Mouse (Mus musculus) midbrain, embryonic 16.5 days (tissue): ENCODE results near the gene Maz. TPM values are rescaled to one million over a fixed set of nuclear protein-coding genes. Genes with fewer than 3 reads are reported as not detected.

ENCODE experiments used
- ATAC-seq: fragments of 200-750 bp; cut with Nextera tagmentation; 2 replicates; pipeline ENCODE4 v1.8.0; 2017; ENCODE audit warnings: moderate TSS enrichment
- H3K27ac ChIP-seq: fragments of 300-500 bp; sonication (generic); 2 replicates; pipeline ENCODE4 v1.5.1; 2014; ENCODE audit warnings: mild to moderate bottlenecking, low read length, mixed read lengths
- H3K27me3 ChIP-seq: fragments of 300-500 bp; sonication (generic); 2 replicates; pipeline ENCODE4 v1.6.1; 2014; ENCODE audit warnings: low read depth, low read length, mixed read lengths; ENCODE audit not compliant: control insufficient read depth, insufficient read depth
- H3K36me3 ChIP-seq: fragments of 300-500 bp; sonication (generic); 2 replicates; pipeline ENCODE4 v1.6.1; 2014; ENCODE audit warnings: mild to moderate bottlenecking, low read length, moderate library complexity, mixed read lengths; ENCODE audit not compliant: control insufficient read depth, insufficient read depth
- H3K4me1 ChIP-seq: fragments of 300-500 bp; sonication (generic); 2 replicates; pipeline ENCODE4 v1.6.1; 2014; ENCODE audit warnings: mild to moderate bottlenecking, low read length, mixed read lengths; ENCODE audit not compliant: control insufficient read depth, insufficient read depth
- H3K4me2 ChIP-seq: fragments of 300-500 bp; sonication (generic); 2 replicates; pipeline ENCODE4 v1.6.1; 2014; ENCODE audit warnings: mild to moderate bottlenecking, low read length, mixed read lengths
- H3K4me3 ChIP-seq: fragments of 300-500 bp; sonication (generic); 2 replicates; pipeline ENCODE4 v1.5.1; 2014; ENCODE audit warnings: low read depth, mild to moderate bottlenecking, low read length, moderate library complexity, mixed read lengths
- H3K9ac ChIP-seq: fragments of 300-500 bp; sonication (generic); 2 replicates; pipeline ENCODE4 v1.6.1; 2014; ENCODE audit warnings: low read depth, low read length, mixed read lengths
- H3K9me3 ChIP-seq: fragments of 300-500 bp; sonication (generic); replicated peaks from 2 replicates; pipeline ENCODE4 v1.6.1; 2014; ENCODE audit warnings: mild to moderate bottlenecking, low read length, mixed read lengths; ENCODE audit not compliant: control insufficient read depth, poor library complexity, severe bottlenecking
- WGBS: fragments of 180-500 bp; shearing (Covaris S2); extraction: QIAGEN DNeasy Blood & Tissue Kit; methylation state at CpG from one replicate; pipeline ENCODE4 v1.1.7; 2014; 5-methylcytosine and 5-hydroxymethylcytosine counted together
- polyA plus RNA-seq: library from polyadenylated mRNA; unstranded; fragments of >200 nt; fragmentation: Nextera tagmentation; extraction: Ambion mirVana; gene quantifications from 2 replicates; pipeline ENCODE4 v1.2.1, GENCODE M21; 2015

The Maz gene
- polyA plus RNA-seq, 1 experiment from 2014 or later: 46.7 TPM

GRCm38 (mm10) chr7:127013385-127013784, 13.5 kb downstream of the Maz start:
- Histone ChIP-seq H3K4me3 (no peak overlapping the region), H3K4me2 (no peak overlapping the region), H3K27me3 (no peaks in the 10 kb centered on the region), H3K4me1 (peaks cover 25% of the 10 kb centered on the region), H3K27ac (no peak overlapping the region), H3K9ac (no peak overlapping the region), H3K9me3 (no peaks in the 10 kb centered on the region), H3K36me3 (peaks cover 6% of the 10 kb centered on the region)
- ATAC-seq: no peak
- 96% methylated on average over 6 of the region's 6 CpGs for WGBS

GRCm38 (mm10) chr7:127012845-127013244, 14.0 kb downstream of the Maz start:
- no peaks in the 10 kb centered on the region for H3K9me3 ChIP-seq
- no peak overlapping the region for H3K27ac ChIP-seq
- no peak for ATAC-seq
- no peaks in the 10 kb centered on the region for H3K27me3 ChIP-seq
- no peak overlapping the region for H3K4me2 ChIP-seq
- peaks cover 19% of the 10 kb centered on the region for H3K4me1 ChIP-seq
- peaks cover 6% of the 10 kb centered on the region for H3K36me3 ChIP-seq
- no peak overlapping the region for H3K9ac ChIP-seq
- 96% methylated on average over 10 of the region's 10 CpGs for WGBS
- H3K4me3 ChIP-seq: no peak overlapping the region

GRCm38 (mm10) chr7:127012374-127012773, 14.5 kb downstream of the Maz start:
- H3K27ac ChIP-seq: no peak overlapping the region
- no peaks in the 10 kb centered on the region for H3K27me3 ChIP-seq
- H3K36me3 ChIP-seq: peaks cover 6% of the 10 kb centered on the region
- no peak overlapping the region for H3K4me2 ChIP-seq
- peaks cover 15% of the 10 kb centered on the region for H3K4me1 ChIP-seq
- no peaks in the 10 kb centered on the region for H3K9me3 ChIP-seq
- no peak for ATAC-seq
- no peak overlapping the region for H3K9ac ChIP-seq
- no peak overlapping the region for H3K4me3 ChIP-seq
- WGBS: 88% methylated on average over 6 of the region's 6 CpGs

- no peak overlapping the region for H3K4me3 ChIP-seq
- no peak for ATAC-seq
- peaks cover 6% of the 10 kb centered on the region for H3K36me3 ChIP-seq
- WGBS: 57% methylated on average over 2 of the region's 2 CpGs
- no peak overlapping the region for H3K9ac ChIP-seq
- no peaks in the 10 kb centered on the region for H3K27me3 ChIP-seq
- peaks cover 14% of the 10 kb centered on the region for H3K4me1 ChIP-seq
- H3K9me3 ChIP-seq: no peaks in the 10 kb centered on the region
- H3K27ac ChIP-seq: no peak overlapping the region
- no peak overlapping the region for H3K4me2 ChIP-seq
These were observed 15.1 kb downstream of the Maz start for GRCm38 (mm10) chr7:127011717-127012116.

GRCm38 (mm10) chr7:127011051-127011450, 15.8 kb downstream of the Maz start:
- Histone ChIP-seq H3K36me3 (peaks cover 6% of the 10 kb centered on the region), H3K9ac (no peak overlapping the region), H3K4me3 (no peak overlapping the region), H3K4me1 (peaks cover 14% of the 10 kb centered on the region), H3K27me3 (no peaks in the 10 kb centered on the region), H3K9me3 (no peaks in the 10 kb centered on the region), H3K27ac (no peak overlapping the region), H3K4me2 (no peak overlapping the region)
- ATAC-seq: no peak
- 98% methylated on average over 2 of the region's 2 CpGs for WGBS

- Histone ChIP-seq H3K4me3 (no peak overlapping the region), H3K9me3 (no peaks in the 10 kb centered on the region), H3K4me1 (peaks cover 2% of the 10 kb centered on the region; the same call in 1 of the 2 replicates), H3K27ac (no peak overlapping the region), H3K4me2 (no peak overlapping the region), H3K27me3 (no peaks in the 10 kb centered on the region), H3K36me3 (no peaks in the 10 kb centered on the region), H3K9ac (no peak overlapping the region)
- WGBS: 86% methylated on average over 17 of the region's 17 CpGs
- ATAC-seq: no peak
These were observed 17.3 kb downstream of the Maz start for GRCm38 (mm10) chr7:127009307-127010085.

- Histone ChIP-seq H3K9ac (no peak overlapping the region), H3K27me3 (no peaks in the 10 kb centered on the region), H3K4me2 (no peak overlapping the region), H3K27ac (no peak overlapping the region), H3K4me1 (no peaks in the 10 kb centered on the region; the same call in 1 of the 2 replicates), H3K36me3 (no peaks in the 10 kb centered on the region), H3K4me3 (no peak overlapping the region), H3K9me3 (no peaks in the 10 kb centered on the region)
- 63% methylated on average over 9 of the region's 9 CpGs for WGBS
- no peak for ATAC-seq
These were observed 18.4 kb downstream of the Maz start for GRCm38 (mm10) chr7:127008239-127009019.

- 85% methylated on average over 6 of the region's 6 CpGs for WGBS
- H3K36me3 ChIP-seq: no peaks in the 10 kb centered on the region
- no peaks in the 10 kb centered on the region; the same call in 1 of the 2 replicates for H3K4me1 ChIP-seq
- H3K4me3 ChIP-seq: no peak overlapping the region
- no peak overlapping the region for H3K9ac ChIP-seq
- H3K27me3 ChIP-seq: no peaks in the 10 kb centered on the region
- no peak overlapping the region for H3K27ac ChIP-seq
- H3K4me2 ChIP-seq: no peak overlapping the region
- ATAC-seq: no peak
- no peaks in the 10 kb centered on the region for H3K9me3 ChIP-seq
These were observed 19.4 kb downstream of the Maz start for GRCm38 (mm10) chr7:127007313-127008024.
